Mouse (Mus musculus) brain, embryonic 14.5 days (tissue): ENCODE measurements at regions not wholly inside any gene's neighbourhood (a gene's known extent, or its start where the extent isn't known, plus 50 kb on each side); places are given as distances from the start of the nearest gene placed in this dataset.

Experiments
- CTCF ChIP-seq: fragments of 200-500 bp; IDR thresholded peaks from 2 replicates; pipeline ENCODE4 v1.5.1; 2012; ENCODE audit warnings: inconsistent platforms, mild to moderate bottlenecking, moderate library complexity, borderline replicate concordance; ENCODE audit not compliant: insufficient read depth, insufficient read length; ENCODE audit errors: extremely low read depth
- POLR2A ChIP-seq: fragments of 200-500 bp; IDR thresholded peaks from 2 replicates; pipeline ENCODE4 v1.6.1; 2012; ENCODE audit warnings: mild to moderate bottlenecking, inconsistent platforms, borderline replicate concordance; ENCODE audit not compliant: poor library complexity, insufficient read depth, insufficient read length, severe bottlenecking; ENCODE audit errors: extremely low read depth

- no peak for TF ChIP-seq CTCF
- no peak for TF ChIP-seq POLR2A
Observed at GRCm38 (mm10) chrX:167091841-167092240, 117.3 kb downstream of the Tmsb4x start.
